Mouse (Mus musculus) neural tube, embryonic 14.5 days (tissue): ENCODE results near the gene Zscan21. TPM values are rescaled to one million over a fixed set of nuclear protein-coding genes. Genes with fewer than 3 reads are reported as not detected.

Experiments
- ATAC-seq: fragments of 200-750 bp; cut with Nextera tagmentation; 2 replicates; pipeline ENCODE4 v1.8.0; 2017; ENCODE audit warnings: low read depth, mild to moderate bottlenecking, moderate TSS enrichment, moderate library complexity
- H3K27ac ChIP-seq: fragments of 300-500 bp; sonication (generic); 2 replicates; pipeline ENCODE4 v1.5.1; 2014; ENCODE audit warnings: low read depth, mild to moderate bottlenecking, control low read depth, low read length, moderate library complexity, mixed read lengths
- H3K27me3 ChIP-seq: fragments of 300-500 bp; sonication (generic); 2 replicates; pipeline ENCODE4 v1.6.1; 2014; ENCODE audit warnings: low read length; ENCODE audit not compliant: control insufficient read depth, insufficient read depth
- H3K36me3 ChIP-seq: fragments of 300-500 bp; sonication (generic); 2 replicates; pipeline ENCODE4 v1.6.1; 2014; ENCODE audit warnings: low read length, mixed read lengths; ENCODE audit not compliant: control insufficient read depth, insufficient read depth
- H3K4me1 ChIP-seq: fragments of 300-500 bp; sonication (generic); 2 replicates; pipeline ENCODE4 v1.6.1; 2014; ENCODE audit warnings: low read length; ENCODE audit not compliant: control insufficient read depth, insufficient read depth
- H3K4me2 ChIP-seq: fragments of 300-500 bp; sonication (generic); 2 replicates; pipeline ENCODE4 v1.6.1; 2014; ENCODE audit warnings: mild to moderate bottlenecking, low read depth, low read length, control low read depth
- H3K4me3 ChIP-seq: fragments of 300-500 bp; sonication (generic); 2 replicates; pipeline ENCODE4 v1.5.1; 2014; ENCODE audit warnings: low read depth, low read length, control low read depth, mixed read lengths
- H3K9ac ChIP-seq: fragments of 300-500 bp; sonication (generic); replicated peaks from 2 replicates; pipeline ENCODE4 v1.6.1; 2014; ENCODE audit warnings: low read depth, mild to moderate bottlenecking, control low read depth, low read length, mixed read lengths
- H3K9me3 ChIP-seq: fragments of 300-500 bp; sonication (generic); 2 replicates; pipeline ENCODE4 v1.6.1; 2016; ENCODE audit warnings: low read length; ENCODE audit not compliant: control insufficient read depth
- WGBS: fragments of 180-500 bp; shearing (Covaris S2); extraction: QIAGEN DNeasy Blood & Tissue Kit; methylation state at CpG from one replicate; pipeline ENCODE4 v1.1.7; 2014; 5-methylcytosine and 5-hydroxymethylcytosine counted together
- polyA plus RNA-seq: library from polyadenylated mRNA; unstranded; fragments of >200 nt; fragmentation: Nextera tagmentation; extraction: Ambion mirVana; gene quantifications from 2 replicates; pipeline ENCODE4 v1.2.1, GENCODE M21; 2014

Gene Zscan21
- polyA plus RNA-seq: 90.9 and 98.7 TPM in 2 replicates

GRCm38 (mm10) chr5:138116255-138117198, at the start of gene Zscan21:
TSS of gene Zscan21 (plus strand) at chr5:138116903.
- peak within 1 kb of the TSS; percentile 76 for H3K4me2 ChIP-seq
- no peaks in the 10 kb centered on the region for H3K27me3 ChIP-seq
- peaks cover 3% of the 10 kb centered on the region for H3K36me3 ChIP-seq
- H3K4me3 ChIP-seq: peak within 1 kb of the TSS; percentile 59
- 7% methylated on average over 38 of the region's 38 CpGs for WGBS
- H3K9me3 ChIP-seq: no peaks in the 10 kb centered on the region
- ATAC-seq: peak; percentile 97
- peak within 1 kb of the TSS; percentile 78 for H3K9ac ChIP-seq
- peaks cover 9% of the 10 kb centered on the region for H3K4me1 ChIP-seq
- peak within 1 kb of the TSS; percentile 96 for H3K27ac ChIP-seq

GRCm38 (mm10) chr5:138073803-138074202, 42.9 kb upstream of the Zscan21 start:
- H3K4me3 ChIP-seq: no peak overlapping the region
- H3K9ac ChIP-seq: no peak overlapping the region
- 90% methylated on average over 4 of the region's 4 CpGs for WGBS
- H3K36me3 ChIP-seq: no peaks in the 10 kb centered on the region
- H3K9me3 ChIP-seq: no peaks in the 10 kb centered on the region
- H3K27me3 ChIP-seq: no peaks in the 10 kb centered on the region
- no peak overlapping the region for H3K4me2 ChIP-seq
- H3K27ac ChIP-seq: no peak overlapping the region
- H3K4me1 ChIP-seq: no peaks in the 10 kb centered on the region
- ATAC-seq: no peak

- H3K4me1 ChIP-seq: no peaks in the 10 kb centered on the region
- no peaks in the 10 kb centered on the region for H3K9me3 ChIP-seq
- H3K27me3 ChIP-seq: no peaks in the 10 kb centered on the region
- H3K4me3 ChIP-seq: no peak overlapping the region
- ATAC-seq: no peak
- 76% methylated on average over 3 of the region's 3 CpGs for WGBS
- H3K4me2 ChIP-seq: no peak overlapping the region
- H3K36me3 ChIP-seq: no peaks in the 10 kb centered on the region
- H3K9ac ChIP-seq: no peak overlapping the region
- H3K27ac ChIP-seq: no peak overlapping the region
These were observed 41.0 kb upstream of the Zscan21 start for GRCm38 (mm10) chr5:138075684-138076083.

GRCm38 (mm10) chr5:138076148-138076547, 40.6 kb upstream of the Zscan21 start:
- H3K9me3 ChIP-seq: no peaks in the 10 kb centered on the region

GRCm38 (mm10) chr5:138080456-138080855, 36.2 kb upstream of the Zscan21 start:
- Histone ChIP-seq H3K36me3 (no peaks in the 10 kb centered on the region), H3K4me3 (no peak overlapping the region), H3K4me2 (no peak overlapping the region), H3K27ac (no peak overlapping the region), H3K9me3 (no peaks in the 10 kb centered on the region), H3K9ac (no peak overlapping the region), H3K27me3 (no peaks in the 10 kb centered on the region), H3K4me1 (no peaks in the 10 kb centered on the region; the same call in 1 of the 2 replicates)
- 86% methylated on average over 5 of the region's 5 CpGs for WGBS
- no peak for ATAC-seq

More at GRCm38 (mm10) chr5:138076148-138076547, 40.6 kb upstream of the Zscan21 start:
- no peaks in the 10 kb centered on the region for H3K4me1 ChIP-seq
- no peak overlapping the region for H3K4me3 ChIP-seq
- H3K27me3 ChIP-seq: no peaks in the 10 kb centered on the region
- H3K4me2 ChIP-seq: no peak overlapping the region
- 65% methylated on average over 2 of the region's 2 CpGs for WGBS
- no peak overlapping the region for H3K9ac ChIP-seq
- no peaks in the 10 kb centered on the region for H3K36me3 ChIP-seq
- no peak overlapping the region for H3K27ac ChIP-seq
- no peak for ATAC-seq

- no peak overlapping the region for H3K9ac ChIP-seq
These were observed 35.3 kb upstream of the Zscan21 start for GRCm38 (mm10) chr5:138081446-138081845.

GRCm38 (mm10) chr5:138083318-138083900, 33.3 kb upstream of the Zscan21 start:
- Histone ChIP-seq H3K4me3 (no peak overlapping the region), H3K27me3 (no peaks in the 10 kb centered on the region), H3K9me3 (no peaks in the 10 kb centered on the region), H3K4me2 (no peak overlapping the region), H3K36me3 (peaks cover 4% of the 10 kb centered on the region; the same call in 1 of the 2 replicates), H3K27ac (no peak overlapping the region), H3K4me1 (peaks cover 12% of the 10 kb centered on the region), H3K9ac (no peak overlapping the region)
- 61% methylated on average over 2 of the region's 2 CpGs for WGBS
- no peak for ATAC-seq

More at GRCm38 (mm10) chr5:138081446-138081845, 35.3 kb upstream of the Zscan21 start:
- no peak overlapping the region for H3K4me2 ChIP-seq
- WGBS: 88% methylated on average over 9 of the region's 9 CpGs
- no peaks in the 10 kb centered on the region for H3K36me3 ChIP-seq
- H3K9me3 ChIP-seq: no peaks in the 10 kb centered on the region
- H3K27ac ChIP-seq: no peak overlapping the region
- ATAC-seq: no peak
- no peak overlapping the region for H3K4me3 ChIP-seq
- no peaks in the 10 kb centered on the region for H3K27me3 ChIP-seq
- H3K4me1 ChIP-seq: peaks cover 4% of the 10 kb centered on the region

- H3K27me3 ChIP-seq: no peaks in the 10 kb centered on the region
- H3K4me1 ChIP-seq: peaks cover 12% of the 10 kb centered on the region
- no peak overlapping the region for H3K9ac ChIP-seq
- H3K36me3 ChIP-seq: peaks cover 4% of the 10 kb centered on the region; the same call in 1 of the 2 replicates
- WGBS: 84% methylated on average over 2 of the region's 2 CpGs
- no peak overlapping the region for H3K27ac ChIP-seq
- no peak for ATAC-seq
- H3K4me3 ChIP-seq: no peak overlapping the region
- no peaks in the 10 kb centered on the region for H3K9me3 ChIP-seq
- H3K4me2 ChIP-seq: no peak overlapping the region
These were observed 32.8 kb upstream of the Zscan21 start for GRCm38 (mm10) chr5:138083936-138084335.

GRCm38 (mm10) chr5:138084507-138084906, 32.2 kb upstream of the Zscan21 start:
- Histone ChIP-seq H3K9ac (peak overlapping the region; percentile 25; the same call in 1 of the 2 replicates), H3K9me3 (no peaks in the 10 kb centered on the region), H3K4me2 (peak overlapping the region; percentile 89), H3K4me1 (peaks cover 12% of the 10 kb centered on the region), H3K36me3 (peaks cover 4% of the 10 kb centered on the region; the same call in 1 of the 2 replicates), H3K4me3 (peak overlapping the region; percentile 99; the same call in 1 of the 2 replicates), H3K27ac (no peak overlapping the region), H3K27me3 (no peaks in the 10 kb centered on the region)
- WGBS: 61% methylated on average over 2 of the region's 2 CpGs
- ATAC-seq: no peak; the same call in 1 of the 2 replicates
